Mouse (Mus musculus) CD4-positive helper T cell, adult 2 months (primary cell): ENCODE measurements around the gene 0610037L13Rik.

Experiments used
- DNase-seq: peaks from one replicate; pipeline ENCODE4 v3.0.0-alpha.2; 2012; ENCODE audit warnings: low read depth, missing footprints, low spot score

The 0610037L13Rik gene

DNA sequence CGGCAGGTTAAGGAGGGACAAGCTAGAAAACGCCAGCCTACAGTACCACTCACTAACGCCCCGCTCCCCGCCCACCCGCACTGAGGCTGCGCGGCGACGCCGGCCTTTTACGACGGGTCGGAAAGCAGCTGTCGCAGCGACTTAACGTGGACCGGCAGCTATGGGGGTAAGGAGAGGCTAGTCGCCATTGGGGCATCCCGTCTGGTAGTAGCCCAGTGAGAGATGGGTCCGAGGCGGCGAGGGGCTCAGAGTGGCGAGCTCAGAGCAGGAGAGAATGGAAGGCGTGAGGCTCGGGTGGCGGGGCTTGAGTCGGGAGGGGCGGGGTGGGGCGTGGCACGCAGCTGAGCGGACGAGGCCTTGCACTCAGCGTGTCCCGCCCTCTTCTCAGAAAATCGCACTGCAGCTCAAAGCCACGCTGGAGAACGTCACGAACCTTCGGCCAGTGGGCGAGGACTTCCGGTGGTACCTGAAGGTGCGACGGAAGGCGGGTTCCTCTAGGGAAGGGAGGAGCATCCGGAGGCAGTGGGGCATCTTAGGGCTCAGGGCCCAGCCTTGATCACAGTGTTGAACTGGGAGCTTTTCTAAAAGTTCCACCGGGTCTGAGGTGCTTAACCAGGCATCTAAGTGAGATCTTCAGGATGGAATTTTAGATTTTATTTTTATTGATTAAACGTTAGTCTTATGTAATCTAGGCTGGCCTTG, at the start of gene 0610037L13Rik:
Gene 0610037L13Rik (plus strand): TSS at position 83 of the 702 bp plus-strand sequence.
- peak; percentile 97 for DNase-seq

DNA sequence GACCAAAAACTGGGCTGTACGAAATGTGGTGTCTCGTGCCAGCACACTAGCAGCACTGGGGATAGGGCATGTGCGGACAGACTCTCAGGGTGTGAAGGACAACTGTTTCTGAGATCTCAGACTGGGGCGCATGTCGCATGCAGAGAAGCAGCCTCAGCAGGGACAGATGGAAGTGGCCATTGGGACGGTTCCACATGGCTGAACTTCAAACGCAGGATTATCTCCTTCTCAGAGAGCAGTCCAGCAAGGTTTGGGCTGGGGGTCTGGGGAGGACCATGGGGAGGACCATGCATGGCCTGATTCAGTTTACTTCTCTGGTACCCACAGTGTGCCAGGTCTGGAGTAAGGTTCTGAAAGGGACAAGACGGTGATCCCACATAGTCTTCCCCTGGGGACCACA, 45.9 kb upstream of the 0610037L13Rik start:
- no peak for DNase-seq

DNA sequence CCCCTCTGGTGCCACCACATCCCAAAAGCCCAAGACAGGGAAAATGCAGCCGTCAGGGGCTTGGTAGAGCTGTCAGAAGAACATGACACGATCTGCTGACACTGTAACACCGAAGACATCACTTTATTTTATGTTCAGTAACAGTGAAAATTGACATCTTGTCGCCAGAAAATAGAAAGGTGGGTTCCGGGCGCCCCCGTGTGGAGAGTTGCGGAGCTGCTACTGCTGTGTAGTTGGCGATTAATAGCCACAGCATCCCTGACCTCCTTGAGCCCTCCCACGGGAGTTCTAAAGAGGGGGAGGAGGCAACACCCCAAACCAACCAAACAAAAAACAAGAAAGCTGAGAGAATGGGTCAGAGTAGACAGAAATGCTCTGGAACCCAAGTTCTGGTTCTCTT, 44.6 kb upstream of the 0610037L13Rik start:
- DNase-seq = peak; percentile 57

DNA sequence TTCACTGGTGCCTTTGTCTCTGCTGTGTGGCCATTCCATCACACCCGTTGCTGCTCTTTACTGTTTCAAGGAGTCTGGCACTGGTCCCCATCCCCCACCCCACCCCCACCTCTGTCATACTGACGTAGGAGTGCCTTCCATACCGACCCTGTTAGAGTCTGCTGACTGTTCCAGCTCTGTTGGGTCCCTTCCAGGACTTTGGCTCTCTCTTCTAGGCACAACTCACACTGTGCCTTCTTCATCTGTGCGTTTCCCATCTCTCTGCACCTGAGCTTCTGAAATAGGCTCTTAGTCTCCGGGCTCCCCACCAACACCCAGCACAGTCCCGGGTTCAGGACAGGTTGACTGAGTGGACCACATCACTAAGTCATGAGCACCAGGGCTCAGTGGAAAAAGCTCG, 42.8 kb upstream of the 0610037L13Rik start:
- no peak for DNase-seq

DNA sequence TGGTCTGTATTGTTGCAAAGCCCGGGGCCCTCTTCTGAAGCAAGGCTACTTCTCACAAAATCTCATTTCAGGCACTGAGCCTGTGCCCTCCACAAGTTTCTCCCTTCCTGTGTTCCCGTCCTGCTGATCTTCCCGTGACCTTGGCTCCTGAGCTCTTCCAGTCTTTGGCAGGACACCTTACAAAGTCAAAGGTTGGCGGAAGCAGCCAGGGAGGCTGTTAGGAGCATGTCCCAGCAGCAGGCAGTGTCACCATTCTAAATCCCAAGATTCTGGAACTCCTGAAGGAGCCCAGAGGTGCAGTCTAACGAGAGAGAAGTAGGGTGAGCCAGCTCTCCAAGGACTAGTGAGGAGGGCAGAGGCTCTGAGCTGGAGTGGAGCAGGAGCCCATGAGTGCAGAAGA, 41.1 kb upstream of the 0610037L13Rik start:
- no peak for DNase-seq

DNA sequence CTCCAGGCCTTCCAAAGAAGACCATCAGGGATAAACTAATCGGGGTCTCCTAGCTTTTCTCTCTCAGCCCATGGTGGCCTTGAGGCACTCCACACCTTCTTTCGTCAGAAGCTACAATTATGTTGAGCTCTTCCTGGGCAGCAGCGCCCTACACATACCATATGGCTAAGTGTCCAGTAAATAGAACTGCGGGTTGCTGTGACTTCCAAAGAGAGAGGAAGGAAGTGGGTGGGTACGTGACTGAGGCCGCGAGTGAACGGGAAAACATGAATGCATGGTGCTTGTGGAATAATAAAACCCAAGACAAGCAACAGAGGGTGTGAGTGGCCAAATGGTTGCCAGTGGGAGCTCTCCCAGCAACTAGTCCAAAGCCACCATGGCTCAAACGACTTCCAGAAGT, 40.0 kb upstream of the 0610037L13Rik start:
- DNase-seq = no peak

DNA sequence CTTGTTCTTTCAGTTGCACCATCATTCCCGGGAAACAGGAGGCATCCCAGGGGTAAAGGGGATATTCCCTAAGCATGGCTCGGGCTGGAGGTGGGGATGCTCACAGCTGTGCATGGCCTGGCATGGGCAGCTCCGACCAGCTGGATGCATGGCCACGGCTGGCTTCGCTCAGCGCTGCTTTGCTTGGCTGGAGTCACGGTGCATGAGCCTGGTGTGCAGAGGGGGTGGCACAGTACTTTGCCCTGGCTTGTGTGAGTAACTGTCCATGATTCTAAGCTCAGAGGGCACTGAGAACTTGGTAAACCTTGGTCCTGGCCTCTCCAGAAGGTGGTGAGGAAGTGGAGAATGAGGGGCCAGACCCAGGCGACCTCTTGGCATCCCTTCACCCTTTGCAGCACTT, 39.5 kb upstream of the 0610037L13Rik start:
- DNase-seq = no peak

DNA sequence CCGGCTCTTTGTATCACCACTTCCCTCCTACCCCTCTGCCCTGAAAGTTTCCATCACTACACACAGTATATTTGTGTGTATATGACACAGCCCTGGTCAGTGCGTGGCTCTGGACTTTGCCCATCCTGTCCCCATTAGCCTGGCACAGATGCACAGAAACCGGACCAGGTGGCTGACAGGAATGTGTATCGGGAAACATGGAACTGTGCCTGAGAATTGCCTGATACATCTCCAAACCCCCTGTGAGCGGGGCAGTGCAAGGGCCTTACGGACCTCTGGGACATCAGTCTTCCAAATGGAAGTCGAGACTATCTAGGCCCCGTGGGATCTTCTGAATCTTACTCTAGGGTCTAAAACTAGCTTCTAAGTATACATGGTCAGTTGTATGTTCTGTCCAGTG, 36.3 kb upstream of the 0610037L13Rik start:
- no peak for DNase-seq

DNA sequence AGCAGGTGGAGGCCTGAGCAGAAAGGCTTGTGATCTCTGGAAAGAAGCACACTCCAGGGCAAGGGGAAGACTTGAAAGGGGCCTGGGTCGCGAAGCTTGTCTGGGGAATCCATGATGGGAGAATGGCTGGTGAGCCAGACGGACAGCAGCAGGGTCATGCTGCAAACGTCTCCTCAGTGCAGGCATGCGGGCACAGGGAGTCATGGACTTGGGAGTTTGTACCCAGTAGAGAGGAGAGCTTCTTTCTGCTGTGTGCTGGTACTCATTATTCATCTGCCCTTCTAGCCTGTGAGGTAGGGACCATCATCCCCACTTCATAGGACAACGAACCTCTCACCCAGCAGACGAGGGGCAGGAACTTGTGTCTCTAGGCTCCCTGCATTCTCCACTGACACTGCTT, 35.8 kb upstream of the 0610037L13Rik start:
- no peak for DNase-seq

DNA sequence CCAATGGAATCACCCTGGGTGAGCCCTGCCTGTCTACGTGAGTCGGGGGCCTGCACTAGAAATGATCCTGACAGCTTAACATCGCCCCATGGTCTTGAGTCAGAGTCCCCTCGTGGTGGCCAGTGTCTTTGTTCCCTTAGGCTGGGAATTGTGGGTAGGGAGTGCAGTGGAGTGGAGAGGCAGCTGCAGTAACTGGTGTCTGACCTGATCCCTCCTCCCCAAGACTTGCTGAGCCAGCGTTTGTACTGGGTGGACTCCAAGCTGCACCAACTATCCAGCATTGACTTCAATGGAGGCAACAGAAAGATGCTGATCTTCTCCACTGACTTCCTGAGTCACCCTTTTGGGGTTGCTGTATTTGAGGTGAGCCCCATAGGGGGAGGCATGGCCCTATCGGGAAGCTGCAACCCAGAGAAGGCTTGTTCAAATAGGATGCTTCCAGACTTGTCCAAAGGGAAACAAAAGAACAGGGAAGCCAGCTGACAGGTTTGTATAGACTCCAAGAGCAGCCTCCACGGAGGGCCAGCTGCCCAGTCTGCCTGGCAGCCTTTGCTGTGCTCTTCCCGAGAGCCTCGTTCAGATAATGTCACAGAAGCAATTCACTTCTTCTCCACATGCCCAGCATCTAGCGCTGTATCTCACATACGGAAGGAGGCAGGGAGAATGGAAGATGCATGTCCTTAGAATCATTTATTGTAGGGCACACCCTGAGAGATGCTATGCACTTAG, 32.5 kb upstream of the 0610037L13Rik start:
- DNase-seq = no peak

DNA sequence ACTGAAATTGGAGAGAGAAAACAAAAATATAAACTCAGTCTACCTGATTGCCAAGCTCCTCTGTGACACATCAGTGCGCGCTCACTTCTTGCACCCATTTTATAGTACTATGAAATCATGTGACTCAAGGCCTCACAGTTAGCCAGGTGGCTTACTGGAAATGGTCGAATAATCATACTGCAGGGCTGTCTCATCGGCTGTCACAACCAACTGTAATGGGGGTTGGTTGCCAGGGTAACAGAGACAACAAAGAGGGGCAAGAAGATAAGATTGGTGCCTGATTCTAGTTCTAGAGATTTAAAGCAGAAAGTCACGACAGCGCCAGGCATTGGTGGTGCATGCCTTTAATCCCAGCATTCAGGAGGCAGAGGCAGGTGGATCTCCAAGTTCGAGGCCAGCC, 30.6 kb upstream of the 0610037L13Rik start:
- no peak for DNase-seq

DNA sequence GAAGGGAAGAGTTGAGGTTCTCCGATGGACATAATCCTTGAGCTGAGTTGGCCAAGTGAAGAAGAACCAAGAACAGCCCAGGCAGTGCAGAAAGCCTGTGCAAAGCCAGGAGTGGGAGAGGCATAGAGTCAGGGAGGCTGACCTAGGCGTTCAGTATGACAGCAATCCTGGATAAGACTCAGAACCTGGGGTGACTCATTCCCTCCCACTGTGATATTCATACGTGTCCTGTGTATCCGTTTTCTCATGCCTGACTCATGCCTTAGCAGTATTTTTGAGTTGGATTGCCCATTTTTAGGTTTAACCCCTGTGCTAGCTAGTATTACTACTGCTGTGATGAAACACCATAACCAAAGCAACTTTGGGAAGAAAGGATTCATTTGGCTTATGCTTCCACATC, 24.7 kb upstream of the 0610037L13Rik start:
- DNase-seq = no peak

DNA sequence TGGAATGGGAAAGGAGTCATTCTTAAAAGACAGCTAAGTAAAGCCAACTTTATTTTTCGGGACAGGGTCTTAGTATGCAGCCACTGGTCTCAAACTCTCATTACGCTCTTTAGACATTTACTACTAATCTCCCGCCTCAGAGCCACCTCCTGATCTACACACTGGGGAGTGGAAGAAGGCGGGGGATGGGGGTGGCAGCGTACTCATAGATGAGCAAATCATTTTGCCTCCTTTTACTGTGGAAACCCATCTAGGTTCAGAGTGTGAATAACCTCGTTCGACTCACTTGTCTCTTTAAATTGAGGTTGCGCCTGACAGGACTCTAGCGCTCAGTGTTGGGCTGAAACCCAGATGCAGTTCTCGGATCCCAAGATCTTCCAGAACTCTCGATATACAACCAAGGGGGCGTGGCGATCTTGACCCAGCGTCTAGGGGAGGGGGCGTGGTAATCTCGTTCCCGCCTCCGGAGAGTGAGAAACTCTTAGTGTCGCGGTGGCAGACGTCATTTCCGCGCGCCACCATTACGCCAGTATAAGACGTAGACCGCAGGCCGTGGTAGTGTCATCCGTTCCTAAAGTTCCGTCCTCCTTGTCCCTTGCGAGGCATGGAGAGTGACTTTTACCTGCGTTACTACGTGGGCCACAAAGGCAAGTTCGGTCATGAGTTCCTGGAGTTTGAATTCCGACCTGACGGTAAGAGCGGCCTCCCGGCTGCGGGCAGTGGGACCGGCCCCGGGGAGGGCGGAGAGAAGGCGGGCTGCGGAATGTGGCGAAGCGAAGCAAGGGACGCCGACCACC, 10.2 kb upstream of the 0610037L13Rik start, which contains the start of gene Magoh:
Gene Magoh (plus strand): TSS at position 502 of the 797 bp plus-strand sequence.
- peak; percentile 96 for DNase-seq

DNA sequence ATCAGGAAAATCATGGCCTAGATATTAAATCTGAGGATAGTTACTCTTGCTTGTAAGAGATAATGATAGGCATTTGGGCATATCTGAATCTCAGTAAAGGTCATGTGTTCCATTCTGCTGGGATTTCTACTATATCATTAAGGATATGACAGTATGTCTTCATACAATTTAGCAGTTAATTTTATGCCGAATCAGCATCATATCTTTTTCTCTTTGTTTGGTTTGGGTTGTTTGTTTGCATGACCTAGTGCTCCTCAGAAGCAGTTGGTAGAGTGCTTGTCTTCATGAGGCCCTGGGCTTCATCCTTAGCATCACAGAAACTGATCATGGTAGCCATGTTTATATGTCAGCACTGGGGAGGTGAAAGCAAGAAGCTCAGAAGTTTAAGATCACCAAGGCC, 8.0 kb upstream of the 0610037L13Rik start:
- no peak for DNase-seq

DNA sequence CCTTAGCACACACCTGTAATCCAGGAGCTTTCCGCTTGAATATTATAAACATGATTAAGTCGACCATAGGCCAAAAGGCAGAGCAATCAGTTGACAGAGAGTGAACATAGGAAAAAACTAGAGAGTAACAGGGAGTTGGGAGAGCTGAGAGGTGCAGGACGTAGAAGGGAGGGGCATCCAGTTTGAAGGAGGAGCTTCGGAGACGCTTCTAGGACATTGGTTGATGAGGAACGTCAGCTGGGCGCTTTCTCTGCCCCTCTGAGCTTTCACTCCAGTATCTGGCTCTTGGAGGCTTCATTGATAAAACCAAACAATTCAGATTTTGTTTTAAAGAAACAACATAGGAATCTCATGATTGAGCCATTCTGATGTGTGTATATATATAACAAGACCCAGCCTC, 3.2 kb upstream of the 0610037L13Rik start:
- no peak for DNase-seq

DNA sequence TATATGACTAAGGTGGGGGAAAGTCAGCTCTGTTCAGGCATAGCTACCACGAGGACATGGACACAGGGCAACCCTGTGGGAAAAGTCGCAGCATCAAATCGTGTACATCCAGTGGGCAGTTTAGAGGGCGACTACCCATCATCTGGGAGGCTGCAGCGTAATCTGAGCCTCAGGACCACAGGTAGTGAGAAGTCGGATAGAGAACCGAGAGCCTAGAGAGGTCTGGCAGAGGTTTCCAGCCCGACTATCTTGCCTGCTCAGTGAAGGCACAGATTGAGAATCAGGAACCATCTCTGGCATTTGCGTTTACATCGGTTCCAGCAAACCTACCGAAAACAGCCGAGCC, 255 bp upstream of the 0610037L13Rik start:
- DNase-seq = no peak

DNA sequence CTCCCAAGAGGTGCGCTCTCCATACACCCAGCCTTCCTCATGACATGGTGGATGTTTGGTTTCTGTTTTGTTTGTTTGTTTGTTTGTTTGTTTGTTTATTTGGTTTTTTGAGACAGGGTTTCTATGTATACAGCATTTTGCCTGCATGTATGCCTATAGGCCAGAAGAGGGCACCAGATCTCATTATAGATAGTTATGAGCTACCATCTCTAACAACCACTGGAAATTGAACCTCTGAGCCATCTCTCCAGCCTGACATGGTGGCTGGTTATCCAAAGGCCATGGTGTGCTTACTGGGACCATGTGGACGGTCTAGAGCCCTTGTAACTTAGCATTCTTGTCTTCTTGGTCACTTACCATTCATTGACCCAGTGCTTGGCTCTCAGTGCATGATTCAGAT, 3.0 kb downstream of the 0610037L13Rik start:
- peak; percentile 31 for DNase-seq

DNA sequence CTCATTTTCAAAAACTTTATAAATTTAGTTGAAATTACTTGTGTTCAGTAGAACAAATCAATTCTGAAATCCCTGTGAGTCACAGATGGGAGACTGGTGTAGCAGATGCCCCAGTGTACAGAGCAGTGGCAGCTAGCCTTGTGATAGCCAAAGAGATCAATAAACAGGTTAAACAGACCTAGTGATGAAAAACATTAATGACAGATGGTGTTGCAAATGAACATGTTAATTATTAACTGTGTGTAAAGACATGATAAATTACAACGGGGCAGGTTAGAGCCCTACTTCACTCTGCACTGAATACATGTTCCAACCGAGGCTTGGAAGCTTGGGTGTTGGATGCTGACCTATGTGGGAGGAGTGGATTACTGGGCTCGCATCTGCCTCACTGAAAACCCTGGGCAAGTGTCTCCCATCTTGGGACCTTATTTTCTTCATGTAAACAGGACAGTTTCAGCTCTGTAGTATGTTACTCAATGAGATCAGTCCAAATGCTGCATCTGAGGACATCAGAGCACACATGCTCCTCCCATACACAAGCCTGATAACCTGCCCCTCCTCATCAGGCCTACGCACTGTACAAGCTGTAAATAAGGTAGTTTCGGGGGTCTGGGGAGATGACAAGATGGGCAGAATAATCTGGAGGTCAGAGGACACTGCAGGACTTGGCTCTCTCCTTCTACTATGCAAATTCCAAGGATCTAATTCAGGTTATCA, 9.8 kb downstream of the 0610037L13Rik start:
- no peak for DNase-seq

DNA sequence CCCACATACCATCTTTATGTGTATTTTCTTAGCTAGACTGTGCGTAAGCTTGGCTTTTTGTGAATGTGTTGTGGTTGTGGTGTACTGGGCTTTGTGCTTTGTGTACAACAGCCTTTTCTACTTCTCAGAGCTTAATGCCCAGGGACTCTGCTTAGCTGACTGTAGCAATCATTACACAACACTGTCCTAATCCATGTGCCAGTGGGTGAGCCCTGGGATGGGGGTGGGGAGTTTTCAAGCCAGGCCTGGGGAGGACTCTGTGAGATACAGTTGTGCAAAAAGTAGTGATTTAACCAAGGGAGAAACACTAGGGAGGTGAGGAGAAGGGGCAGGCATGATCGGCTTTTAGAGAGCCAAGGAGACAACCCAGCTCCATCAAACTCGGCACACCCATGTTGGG, 10.6 kb downstream of the 0610037L13Rik start:
- no peak for DNase-seq

DNA sequence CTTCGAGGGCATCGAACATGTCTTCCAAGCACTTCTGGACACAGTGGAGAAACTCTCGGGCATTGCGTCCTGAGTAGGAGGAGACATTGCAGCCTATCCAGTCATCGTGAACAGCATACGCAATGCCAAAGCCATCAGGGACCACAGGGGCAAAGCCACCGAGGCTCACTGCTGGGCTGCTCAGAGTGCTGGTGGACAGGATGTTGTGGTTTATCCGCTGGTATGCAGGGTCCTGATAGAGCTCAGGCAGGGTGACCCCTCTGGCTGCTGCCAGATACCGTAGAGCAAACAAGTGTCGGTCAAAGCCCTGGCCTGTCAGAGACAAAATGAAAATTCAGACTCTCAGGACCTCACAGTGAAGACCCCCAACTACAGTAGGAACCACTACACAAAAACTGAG, 14.6 kb downstream of the 0610037L13Rik start:
- DNase-seq = no peak

DNA sequence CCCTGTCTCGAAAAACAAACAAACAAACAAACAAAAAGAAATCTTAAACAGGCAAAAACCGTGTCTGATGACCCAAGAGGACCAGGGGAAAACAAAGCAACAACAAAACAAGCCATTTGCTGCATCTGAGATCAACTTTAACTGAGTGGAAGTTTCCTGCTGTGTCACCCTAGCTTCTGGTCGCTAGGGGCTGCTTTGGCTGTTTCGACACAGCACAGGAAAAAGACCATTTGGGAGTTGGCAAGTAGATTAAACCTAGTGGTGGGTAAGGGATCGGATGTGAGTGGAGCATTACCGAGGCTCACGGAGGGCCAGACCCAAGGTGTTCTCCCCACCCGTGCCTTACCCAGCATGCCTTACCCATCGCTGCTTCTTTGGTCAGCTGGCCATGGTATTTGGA, 16.9 kb downstream of the 0610037L13Rik start:
- DNase-seq = no peak

DNA sequence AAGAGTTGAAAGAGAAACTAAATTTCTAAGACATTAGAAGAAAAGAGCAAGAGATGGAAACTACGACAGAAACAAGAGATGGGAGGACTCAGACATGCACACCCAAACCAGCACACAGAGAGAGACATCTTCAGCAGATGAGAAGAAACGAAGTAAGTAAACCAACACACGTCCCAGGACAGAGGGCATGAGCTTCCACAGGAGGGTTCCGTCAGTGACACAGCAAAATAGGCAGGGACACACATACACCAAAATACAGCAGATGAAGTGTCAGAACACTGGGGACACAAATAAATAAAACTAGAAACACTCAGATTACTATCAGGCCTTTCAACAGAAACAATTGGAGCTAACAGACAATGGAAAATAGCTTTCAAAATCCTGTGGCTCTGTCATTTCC, 20.4 kb downstream of the 0610037L13Rik start:
- no peak for DNase-seq
